In the genomic region with DNA sequence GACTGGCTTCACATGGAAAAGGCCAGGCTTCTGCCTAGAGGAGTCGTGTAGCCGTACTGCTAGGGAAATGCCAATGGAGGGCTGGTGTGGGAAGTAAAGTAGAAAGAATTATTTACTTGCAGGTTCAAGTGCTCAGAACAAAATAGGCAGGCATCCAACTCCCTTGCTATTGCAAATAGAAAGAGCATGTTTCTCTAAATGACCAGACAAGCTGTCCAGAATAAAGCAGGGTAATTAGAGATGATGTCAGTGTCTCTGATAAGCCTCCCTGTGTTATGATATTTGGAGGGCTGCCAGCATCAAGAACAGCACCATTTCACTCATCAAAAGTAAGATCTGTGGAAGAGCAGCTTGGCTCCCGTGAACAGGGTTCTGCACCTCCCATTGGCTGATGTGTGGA, we compare ENCODE assay signal across 14 mouse cellular contexts.
DNase-seq lines count a peak whose midpoint lies in the region; ATAC-seq and TF ChIP-seq lines count a peak whose summit lies in the region.
"Had no signal": no experiment of that assay in that cellular context is flagged by ENCODE, and none has a peak within 500 bp of the region (broad histone marks: within the 10 kb centered on the region; RNA-seq: fewer than 3 reads in every experiment).

No protein-coding gene starts in this region.

- no peaks in the 10 kb centered on the region for H3K9me3 ChIP-seq in forebrain, embryonic 16.5 days (ENCODE audit: control insufficient read depth, low read length)
- H3K9me3 ChIP-seq in forebrain, embryonic 13.5 days (replicated peaks) = no peaks in the 10 kb centered on the region
- no peaks in the 10 kb centered on the region for H3K9me3 ChIP-seq in lung, postnatal 0 days (ENCODE audit: low read length)
- H3K9me3 ChIP-seq: G1E; midbrain, embryonic 13.5 days had no signal

- no peak for TF ChIP-seq CTCF in kidney, adult 2 months (conservative IDR thresholded peaks at IDR 0.05; ENCODE audit: insufficient read depth, insufficient read length, low read depth, low read length)
- TF ChIP-seq CTCF in lung, postnatal 0 days (IDR thresholded peaks at IDR 0.05) = no peak

- 34% methylated on average over 3 of the region's 3 CpGs for WGBS in forebrain, embryonic 16.5 days
- WGBS in forebrain, embryonic 13.5 days = 62% methylated on average over 3 of the region's 3 CpGs
- 60% methylated on average over 3 of the region's 3 CpGs for WGBS in kidney, adult 2 months
- WGBS in lung, postnatal 0 days = 16% methylated on average over 3 of the region's 3 CpGs

- ATAC-seq in forebrain, embryonic 16.5 days = no peak
- ATAC-seq in forebrain, embryonic 13.5 days = no peak
- peak; percentile 26; the same call in 1 of the 2 replicates for ATAC-seq in lung, postnatal 0 days
- ATAC-seq: midbrain, embryonic 13.5 days had no signal

- peaks cover 6% of the 10 kb centered on the region for H3K4me1 ChIP-seq in forebrain, embryonic 16.5 days (replicated peaks; ENCODE audit: control insufficient read depth, insufficient read depth, low read length)
- peaks cover 6% of the 10 kb centered on the region for H3K4me1 ChIP-seq in forebrain, embryonic 13.5 days
- H3K4me1 ChIP-seq in kidney, adult 2 months (ENCODE audit: control insufficient read depth, insufficient read depth, low read length) = no peaks in the 10 kb centered on the region; the same call in 1 of the 2 replicates
- no peaks in the 10 kb centered on the region for H3K4me1 ChIP-seq in lung, postnatal 0 days (ENCODE audit: insufficient read depth, low read depth, low read length)
- H3K4me1 ChIP-seq: midbrain, embryonic 13.5 days had no signal

- no peak overlapping the region for H3K4me3 ChIP-seq in forebrain, embryonic 16.5 days (replicated peaks; ENCODE audit: low read length)
- H3K4me3 ChIP-seq in forebrain, embryonic 13.5 days = no peak overlapping the region
- H3K4me3 ChIP-seq in kidney, adult 2 months (ENCODE audit: insufficient read depth, low read depth, low read length) = no peak overlapping the region
- no peak overlapping the region for H3K4me3 ChIP-seq in lung, postnatal 0 days (ENCODE audit: low read depth, low read length)
- H3K4me3 ChIP-seq: midbrain, embryonic 13.5 days had no signal

- TF ChIP-seq EP300 in lung, postnatal 0 days (IDR thresholded peaks at IDR 0.05) = no peak

- H3K36me3 ChIP-seq in forebrain, embryonic 16.5 days (ENCODE audit: control insufficient read depth, insufficient read depth) = no peaks in the 10 kb centered on the region
- H3K36me3 ChIP-seq in forebrain, embryonic 13.5 days (ENCODE audit: poor library complexity, severe bottlenecking) = no peaks in the 10 kb centered on the region
- no peaks in the 10 kb centered on the region for H3K36me3 ChIP-seq in kidney, adult 2 months (ENCODE audit: control insufficient read depth, insufficient read depth, low read length)
- H3K36me3 ChIP-seq in lung, postnatal 0 days (ENCODE audit: insufficient read depth, low read length) = no peaks in the 10 kb centered on the region
- H3K36me3 ChIP-seq: G1E; midbrain, embryonic 13.5 days had no signal

- no peaks in the 10 kb centered on the region for H3K27me3 ChIP-seq in forebrain, embryonic 16.5 days (replicated peaks; ENCODE audit: control insufficient read depth, insufficient read depth, low read length)
- no peaks in the 10 kb centered on the region for H3K27me3 ChIP-seq in forebrain, embryonic 13.5 days
- H3K27me3 ChIP-seq in kidney, adult 2 months (replicated peaks; ENCODE audit: control insufficient read depth, insufficient read depth, low read length) = no peaks in the 10 kb centered on the region
- H3K27me3 ChIP-seq in lung, postnatal 0 days (replicated peaks; ENCODE audit: insufficient read depth, low read length) = no peaks in the 10 kb centered on the region
- H3K27me3 ChIP-seq: midbrain, embryonic 13.5 days had no signal

- H3K9ac ChIP-seq in forebrain, embryonic 16.5 days (replicated peaks; ENCODE audit: low read depth, low read length) = no peak overlapping the region
- H3K9ac ChIP-seq in forebrain, embryonic 13.5 days = no peak overlapping the region
- no peak overlapping the region for H3K9ac ChIP-seq in lung, postnatal 0 days (replicated peaks; ENCODE audit: low read depth)
- H3K9ac ChIP-seq: liver, embryonic 14.5 days; midbrain, embryonic 13.5 days had no signal

- peak overlapping the region; percentile 33 for H3K27ac ChIP-seq in forebrain, embryonic 16.5 days (ENCODE audit: low read length)
- H3K27ac ChIP-seq in forebrain, embryonic 13.5 days = no peak overlapping the region
- no peak overlapping the region for H3K27ac ChIP-seq in kidney, adult 2 months (ENCODE audit: insufficient read depth, low read depth, low read length)
- no peak overlapping the region for H3K27ac ChIP-seq in lung, postnatal 0 days (ENCODE audit: low read length)
- H3K27ac ChIP-seq: liver, embryonic 14.5 days; midbrain, embryonic 13.5 days had no signal

- H3K4me2 ChIP-seq in forebrain, embryonic 16.5 days (ENCODE audit: low read length) = no peak overlapping the region
- no peak overlapping the region for H3K4me2 ChIP-seq in forebrain, embryonic 13.5 days
- H3K4me2 ChIP-seq in lung, postnatal 0 days (replicated peaks; ENCODE audit: low read depth, low read length) = no peak overlapping the region
- H3K4me2 ChIP-seq: midbrain, embryonic 13.5 days had no signal

- DNase-seq in kidney, adult 2 months = peak; percentile 24
- no peak for DNase-seq in kidney, postnatal 36 days
- peak; percentile 13 for DNase-seq in NIH3T3 (ENCODE audit: low read depth)
- DNase-seq in lung, postnatal 0 days (ENCODE audit: low spot score) = peak; percentile 79
- no peak for DNase-seq in thymus, postnatal 25 days
- DNase-seq in right cerebral cortex, postnatal 10 days (ENCODE audit: low spot score in 2 of 2) = no peak
- DNase-seq: cerebellum, adult 8-10 months; kidney, adult 9 months; left cerebral cortex, postnatal 4 days had no signal

- TF ChIP-seq POLR2A in kidney, adult 2 months (IDR thresholded peaks at IDR 0.05; ENCODE audit: low read depth, low read length) = no peak

Comparison
In these comparisons a context has a peak if more than half of its experiments do, and no peak if none do; other contexts are left out.
1. DNase-seq: peak in kidney, adult 2 months (single experiment), NIH3T3 (single experiment) and lung, postnatal 0 days (single experiment); none in kidney, postnatal 36 days (0 of 2), thymus, postnatal 25 days (single experiment) and right cerebral cortex, postnatal 10 days (0 of 2).